Mouse (Mus musculus): ENCODE results near the gene Smarca1. TPM values are rescaled to one million over a fixed set of nuclear protein-coding genes. Genes with fewer than 3 reads are reported as not detected.

Gene Smarca1
- polyA plus RNA-seq, 1 experiment, result 0.27 TPM

DNA sequence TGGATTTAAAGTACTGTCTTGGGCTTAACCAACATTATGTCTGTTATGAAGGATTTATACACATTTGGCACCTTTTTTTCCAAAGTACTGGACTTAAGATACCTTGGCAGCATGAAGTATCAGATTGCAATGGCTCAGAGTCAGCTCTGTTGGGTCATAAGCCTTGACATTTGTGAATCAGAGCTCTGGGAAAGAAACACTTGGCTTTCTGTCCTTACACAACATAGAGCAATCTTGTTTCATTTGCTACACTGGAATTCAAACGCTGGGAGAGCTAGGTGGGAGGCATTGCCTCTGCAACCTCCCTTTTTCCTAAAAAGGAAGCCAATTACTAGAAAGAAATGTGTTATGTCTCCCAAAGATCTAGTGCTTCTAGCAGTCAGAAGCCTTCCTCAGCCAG is 24.1 kb upstream of the Smarca1 start:
- no peaks in the 10 kb centered on the region for H3K36me3 ChIP-seq (ENCODE audit: control insufficient read depth, insufficient read depth, low read length)
- WGBS, result 45% methylated on average over 1 of the region's 1 CpGs
- H3K27me3 ChIP-seq (replicated peaks; ENCODE audit: control insufficient read depth, insufficient read depth, low read length), result no peaks in the 10 kb centered on the region
- H3K27ac ChIP-seq (ENCODE audit: insufficient read depth, low read depth, low read length), result no peak overlapping the region
- no peak for TF ChIP-seq CTCF (conservative IDR thresholded peaks at IDR 0.05; ENCODE audit: insufficient read depth, insufficient read length, low read depth, low read length)
- no peak for TF ChIP-seq POLR2A (IDR thresholded peaks at IDR 0.05; ENCODE audit: low read depth, low read length)
- no peak for DNase-seq
- H3K4me1 ChIP-seq (ENCODE audit: control insufficient read depth, insufficient read depth, low read length), result no peaks in the 10 kb centered on the region
- H3K4me3 ChIP-seq (ENCODE audit: insufficient read depth, low read depth, low read length), result no peak overlapping the region

DNA sequence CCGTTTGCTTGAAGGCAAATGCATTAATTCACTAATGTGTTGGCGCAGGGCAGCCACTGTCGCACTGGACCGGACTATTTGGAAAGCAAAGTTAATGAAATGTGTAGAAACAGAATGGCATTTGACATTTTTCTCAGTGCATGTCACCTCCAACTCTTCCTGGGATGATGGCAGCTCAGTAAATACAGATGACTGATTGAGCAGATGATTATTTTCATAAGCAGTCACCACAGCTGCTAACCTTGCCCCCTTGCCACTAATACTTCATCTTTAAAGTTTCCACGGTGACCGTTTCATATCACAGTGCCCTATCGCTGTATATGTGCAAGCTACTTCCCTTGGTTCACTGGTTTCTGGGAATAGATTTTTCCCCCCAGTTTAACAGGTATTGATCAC is 20.8 kb upstream of the Smarca1 start:
- no peaks in the 10 kb centered on the region for H3K4me1 ChIP-seq (ENCODE audit: control insufficient read depth, insufficient read depth, low read length)
- DNase-seq, result peak; percentile 0
- no peak overlapping the region for H3K27ac ChIP-seq (ENCODE audit: insufficient read depth, low read depth, low read length)
- TF ChIP-seq CTCF (conservative IDR thresholded peaks at IDR 0.05; ENCODE audit: insufficient read depth, insufficient read length, low read depth, low read length) (no peak), POLR2A (IDR thresholded peaks at IDR 0.05; ENCODE audit: low read depth, low read length) (no peak)
- WGBS, result 58% methylated on average over 7 of the region's 7 CpGs
- no peaks in the 10 kb centered on the region for H3K36me3 ChIP-seq (ENCODE audit: control insufficient read depth, insufficient read depth, low read length)
- H3K27me3 ChIP-seq (replicated peaks; ENCODE audit: control insufficient read depth, insufficient read depth, low read length), result no peaks in the 10 kb centered on the region
- H3K4me3 ChIP-seq (ENCODE audit: insufficient read depth, low read depth, low read length), result no peak overlapping the region

DNA sequence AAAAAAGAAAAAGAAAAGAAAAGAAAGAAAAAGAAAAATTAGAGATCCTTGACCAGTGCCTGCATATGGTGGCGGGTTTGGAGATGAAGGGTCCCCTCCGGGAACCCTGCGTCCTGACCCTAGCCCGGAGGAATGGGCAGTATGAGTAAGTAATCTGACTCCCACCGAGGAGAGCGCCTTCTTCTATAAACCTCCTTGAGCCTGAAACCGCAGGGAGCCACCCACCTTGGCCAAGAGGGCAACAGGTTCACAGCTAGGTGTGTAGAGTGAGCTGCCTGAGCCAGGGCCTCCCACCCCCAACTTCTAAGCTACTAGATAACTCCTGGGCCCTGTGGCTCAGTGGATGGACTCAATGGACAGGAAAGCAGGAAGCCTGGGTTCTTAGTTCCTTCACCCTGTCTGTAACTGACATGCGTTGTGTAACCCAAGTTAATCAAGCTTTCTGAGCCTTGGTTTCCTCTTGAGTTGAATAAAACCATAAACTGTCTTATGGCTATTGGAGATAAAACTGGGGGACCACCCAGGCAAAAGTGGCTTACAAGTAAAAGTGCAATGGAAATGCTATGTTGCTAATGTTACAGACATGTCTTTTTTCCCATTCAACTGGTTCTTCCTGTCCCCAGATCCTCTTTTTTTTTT is 20.2 kb upstream of the Smarca1 start:
- Histone ChIP-seq H3K27me3 (replicated peaks; ENCODE audit: control insufficient read depth, insufficient read depth, low read length) (no peaks in the 10 kb centered on the region), H3K4me1 (ENCODE audit: control insufficient read depth, insufficient read depth, low read length) (no peaks in the 10 kb centered on the region), H3K4me3 (ENCODE audit: insufficient read depth, low read depth, low read length) (peak overlapping the region; percentile 73), H3K36me3 (ENCODE audit: control insufficient read depth, insufficient read depth, low read length) (no peaks in the 10 kb centered on the region), H3K27ac (ENCODE audit: insufficient read depth, low read depth, low read length) (no peak overlapping the region)
- no peak for TF ChIP-seq CTCF (conservative IDR thresholded peaks at IDR 0.05; ENCODE audit: insufficient read depth, insufficient read length, low read depth, low read length)
- DNase-seq, result peak; percentile 17
- 4% methylated on average over 8 of the region's 8 CpGs for WGBS

DNA sequence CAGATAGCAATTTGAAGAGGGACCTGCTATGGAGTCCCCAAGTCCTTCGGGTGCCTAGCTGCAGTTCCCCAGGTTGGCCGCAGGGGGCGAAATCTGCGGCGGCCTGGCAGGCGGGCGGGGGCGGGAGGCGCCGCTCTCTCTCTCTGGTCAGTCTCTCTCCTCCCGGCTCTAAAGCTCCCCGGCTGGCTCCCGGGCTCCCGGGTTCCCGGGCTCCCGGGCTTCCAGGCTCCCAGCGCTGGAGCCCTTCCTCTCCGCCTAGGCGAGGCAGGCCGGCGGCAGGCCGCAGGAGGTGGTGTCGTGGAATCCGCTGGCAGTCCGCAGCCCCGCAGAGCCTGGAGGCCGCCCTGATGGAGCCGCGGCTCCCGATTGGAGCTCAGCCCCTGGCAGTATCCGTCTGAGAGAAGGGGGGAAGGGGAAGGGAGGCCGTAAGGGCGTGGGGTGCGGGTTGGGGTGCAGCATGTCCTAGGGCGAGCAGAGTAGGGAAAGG is 19.6 kb upstream of the Smarca1 start, which contains the start of gene Ocrl:
Gene Ocrl (plus strand): TSS at position 82 of the 487 bp plus-strand sequence.
- DNase-seq, result peak; percentile 65
- H3K4me3 ChIP-seq (ENCODE audit: insufficient read depth, low read depth, low read length), result peak within 1 kb of the TSS; percentile 73
- WGBS, result 1% methylated on average over 23 of the region's 35 CpGs
- no peaks in the 10 kb centered on the region for H3K27me3 ChIP-seq (replicated peaks; ENCODE audit: control insufficient read depth, insufficient read depth, low read length)
- TF ChIP-seq CTCF (conservative IDR thresholded peaks at IDR 0.05; ENCODE audit: insufficient read depth, insufficient read length, low read depth, low read length) (peak; percentile 51), POLR2A (IDR thresholded peaks at IDR 0.05; ENCODE audit: low read depth, low read length) (no peak)
- H3K4me1 ChIP-seq (ENCODE audit: control insufficient read depth, insufficient read depth, low read length), result no peaks in the 10 kb centered on the region
- no peaks in the 10 kb centered on the region for H3K36me3 ChIP-seq (ENCODE audit: control insufficient read depth, insufficient read depth, low read length)
- 0 out of 2 replicates have a peak within 1 kb of the TSS, but pooled peaks have one; percentile 66 for H3K27ac ChIP-seq (ENCODE audit: insufficient read depth, low read depth, low read length)

DNA sequence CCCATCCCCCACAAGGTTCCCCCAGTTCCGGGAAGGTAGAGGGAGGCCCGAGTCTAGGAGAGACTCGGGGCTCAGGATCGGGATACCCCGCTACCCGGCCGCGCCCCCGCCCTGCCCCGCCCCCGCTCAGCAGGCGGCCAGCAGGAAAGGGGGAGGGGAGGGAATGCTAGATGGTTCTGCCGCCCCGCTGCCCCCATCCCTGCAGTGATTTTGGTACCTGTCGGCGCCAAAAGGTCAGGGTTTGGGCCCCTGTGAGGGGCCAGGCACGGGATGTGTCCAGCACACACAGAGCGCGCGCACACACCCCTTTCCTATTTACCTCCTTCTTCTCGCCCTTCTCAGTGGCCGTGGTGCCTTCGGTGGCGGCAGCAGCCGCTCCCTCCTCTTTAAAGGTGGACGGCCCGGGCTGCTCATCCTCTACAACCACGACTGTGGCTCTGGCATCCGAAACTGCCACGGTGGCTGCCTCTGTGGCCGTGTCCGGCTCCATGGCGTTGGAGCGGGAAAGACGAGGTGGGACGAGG is 805 bp downstream of the Smarca1 start:
- TF ChIP-seq POLR2A (IDR thresholded peaks at IDR 0.05; ENCODE audit: low read depth, low read length) (no peak), CTCF (conservative IDR thresholded peaks at IDR 0.05; ENCODE audit: insufficient read depth, insufficient read length, low read depth, low read length) (no peak)
- H3K4me3 ChIP-seq (ENCODE audit: insufficient read depth, low read depth, low read length), result peak overlapping the region; percentile 74
- WGBS, result 1% methylated on average over 18 of the region's 36 CpGs
- H3K27ac ChIP-seq (ENCODE audit: insufficient read depth, low read depth, low read length), result no peak overlapping the region
- peak; percentile 0 for DNase-seq
- H3K36me3 ChIP-seq (ENCODE audit: control insufficient read depth, insufficient read depth, low read length), result no peaks in the 10 kb centered on the region
- H3K4me1 ChIP-seq (ENCODE audit: control insufficient read depth, insufficient read depth, low read length), result no peaks in the 10 kb centered on the region
- no peaks in the 10 kb centered on the region for H3K27me3 ChIP-seq (replicated peaks; ENCODE audit: control insufficient read depth, insufficient read depth, low read length)

DNA sequence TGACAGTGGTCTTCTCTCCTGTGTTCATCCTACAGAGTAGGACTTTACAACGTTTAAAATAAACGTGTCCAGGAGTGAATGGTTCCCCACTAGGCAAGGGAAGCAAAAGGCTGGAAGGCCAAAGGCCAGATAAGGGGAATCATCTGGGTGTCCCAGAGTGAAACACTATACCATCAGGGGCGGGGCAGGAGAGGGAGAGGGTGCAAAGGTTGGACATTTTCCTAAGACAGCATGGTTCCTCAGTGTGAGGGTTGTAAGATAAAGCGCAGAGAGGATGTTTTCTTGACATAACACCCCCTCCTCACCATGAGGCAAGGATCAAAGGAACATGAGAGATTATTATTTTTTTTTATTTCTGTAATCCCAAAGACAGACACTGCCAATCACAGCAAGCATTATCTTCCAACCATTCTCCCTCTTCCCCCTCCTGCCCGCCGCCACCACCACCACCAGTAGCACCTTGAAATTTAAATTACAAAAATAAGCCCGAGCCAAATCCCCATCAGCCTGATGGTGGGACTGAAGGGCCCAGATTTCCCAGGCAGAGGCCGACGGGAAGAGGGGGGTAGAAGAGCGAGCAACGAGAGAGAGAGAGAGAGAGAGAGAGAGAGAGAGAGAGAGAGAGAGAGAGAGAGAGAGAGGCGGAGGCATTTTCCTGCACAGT is 1.4 kb downstream of the Smarca1 start:
- DNase-seq, result no peak
- H3K4me1 ChIP-seq (ENCODE audit: control insufficient read depth, insufficient read depth, low read length), result no peaks in the 10 kb centered on the region
- peak overlapping the region; percentile 74 for H3K4me3 ChIP-seq (ENCODE audit: insufficient read depth, low read depth, low read length)
- H3K36me3 ChIP-seq (ENCODE audit: control insufficient read depth, insufficient read depth, low read length), result no peaks in the 10 kb centered on the region
- no peaks in the 10 kb centered on the region for H3K27me3 ChIP-seq (replicated peaks; ENCODE audit: control insufficient read depth, insufficient read depth, low read length)
- no peak for TF ChIP-seq POLR2A (IDR thresholded peaks at IDR 0.05; ENCODE audit: low read depth, low read length)
- TF ChIP-seq CTCF (conservative IDR thresholded peaks at IDR 0.05; ENCODE audit: insufficient read depth, insufficient read length, low read depth, low read length), result no peak
- 11% methylated on average over 11 of the region's 12 CpGs for WGBS
- H3K27ac ChIP-seq (ENCODE audit: insufficient read depth, low read depth, low read length), result no peak overlapping the region

DNA sequence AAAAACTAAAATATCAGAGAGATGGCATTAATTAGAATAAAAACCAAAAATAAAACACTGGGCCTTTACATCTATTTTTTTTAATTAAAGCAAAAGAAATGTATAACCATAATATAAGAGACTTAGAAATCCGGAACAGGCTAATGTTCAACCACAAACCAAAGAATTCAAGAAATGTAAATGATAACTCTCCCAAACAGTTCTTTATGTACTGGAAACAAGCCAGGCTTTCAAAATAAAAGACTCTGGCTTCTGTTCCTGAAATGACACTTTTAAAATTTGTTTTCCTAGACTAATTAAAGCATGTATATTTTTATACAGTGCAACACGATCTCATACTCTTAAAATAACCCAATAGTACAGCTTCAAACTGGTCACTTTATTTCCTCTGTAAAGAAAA is 5.4 kb downstream of the Smarca1 start:
- TF ChIP-seq CTCF (conservative IDR thresholded peaks at IDR 0.05; ENCODE audit: insufficient read depth, insufficient read length, low read depth, low read length), result no peak
- TF ChIP-seq POLR2A (IDR thresholded peaks at IDR 0.05; ENCODE audit: low read depth, low read length), result no peak
- Histone ChIP-seq H3K27me3 (replicated peaks; ENCODE audit: control insufficient read depth, insufficient read depth, low read length) (no peaks in the 10 kb centered on the region), H3K4me3 (ENCODE audit: insufficient read depth, low read depth, low read length) (no peak overlapping the region), H3K4me1 (ENCODE audit: control insufficient read depth, insufficient read depth, low read length) (no peaks in the 10 kb centered on the region), H3K27ac (ENCODE audit: insufficient read depth, low read depth, low read length) (no peak overlapping the region), H3K36me3 (ENCODE audit: control insufficient read depth, insufficient read depth, low read length) (no peaks in the 10 kb centered on the region)
- 39% methylated on average over 2 of the region's 2 CpGs for WGBS
- no peak for DNase-seq

All from kidney, adult 2 months (tissue).